Mouse (Mus musculus): ENCODE data around the gene Dgkk. TPM values are rescaled to one million over a fixed set of nuclear protein-coding genes. Genes with fewer than 3 reads are reported as not detected.
"Not testable (repeated sequence)": the region's sequence is repeated elsewhere in the genome, so short reads cannot be mapped to it uniquely, and the experiment has no call there.

The Dgkk gene
- not detected in 2 replicates for polyA plus RNA-seq (2015; fragmentation: Nextera tagmentation; extraction: Ambion mirVana)

- not testable (repeated sequence) for H3K4me1 ChIP-seq (ENCODE audit: insufficient read depth); H3K4me3 ChIP-seq (ENCODE audit: low read depth, low read length); H3K36me3 ChIP-seq (replicated peaks; ENCODE audit: insufficient read depth, low read length); H3K27ac ChIP-seq (ENCODE audit: low read depth); DNase-seq; H3K9ac ChIP-seq (replicated peaks); ATAC-seq; H3K9me3 ChIP-seq (ENCODE audit: low read length)
- 0 out of 2 replicates have a peak, but pooled peaks cover 23% of the 10 kb centered on the region for H3K27me3 ChIP-seq (ENCODE audit: insufficient read depth, low read length)
- 14% methylated on average over 10 of the region's 30 CpGs for WGBS (ENCODE audit: insufficient replicate concordance)
- peak within 1 kb of the TSS; percentile 48 for H3K4me2 ChIP-seq (ENCODE audit: low read depth, low read length)
Observed at GRCm38 (mm10) chrX:6779006-6779405, at the start of gene Dgkk. Dgkk (plus strand) TSS chrX:6779306.

GRCm38 (mm10) chrX:6733998-6734397 lies 45.1 kb upstream of the Dgkk start:
- TF ChIP-seq EP300 (IDR thresholded peaks at IDR 0.05; ENCODE audit: low read depth) (no peak), CTCF (IDR thresholded peaks at IDR 0.05; ENCODE audit: low read depth) (no peak)
- DNase-seq (no peak), ATAC-seq (no peak)
- 57% methylated on average over 3 of the region's 3 CpGs for WGBS (ENCODE audit: insufficient replicate concordance)
- no peak overlapping the region for H3K27ac ChIP-seq (ENCODE audit: low read depth)
- no peak overlapping the region for H3K4me2 ChIP-seq (ENCODE audit: low read depth, low read length)
- no peaks in the 10 kb centered on the region for H3K27me3 ChIP-seq (ENCODE audit: insufficient read depth, low read length)
- H3K4me3 ChIP-seq (ENCODE audit: low read depth, low read length): no peak overlapping the region
- no peaks in the 10 kb centered on the region for H3K36me3 ChIP-seq (replicated peaks; ENCODE audit: insufficient read depth, low read length)
- H3K9me3 ChIP-seq (ENCODE audit: low read length): no peaks in the 10 kb centered on the region
- H3K4me1 ChIP-seq (ENCODE audit: insufficient read depth): no peaks in the 10 kb centered on the region
- H3K9ac ChIP-seq (replicated peaks): no peak overlapping the region

DNA sequence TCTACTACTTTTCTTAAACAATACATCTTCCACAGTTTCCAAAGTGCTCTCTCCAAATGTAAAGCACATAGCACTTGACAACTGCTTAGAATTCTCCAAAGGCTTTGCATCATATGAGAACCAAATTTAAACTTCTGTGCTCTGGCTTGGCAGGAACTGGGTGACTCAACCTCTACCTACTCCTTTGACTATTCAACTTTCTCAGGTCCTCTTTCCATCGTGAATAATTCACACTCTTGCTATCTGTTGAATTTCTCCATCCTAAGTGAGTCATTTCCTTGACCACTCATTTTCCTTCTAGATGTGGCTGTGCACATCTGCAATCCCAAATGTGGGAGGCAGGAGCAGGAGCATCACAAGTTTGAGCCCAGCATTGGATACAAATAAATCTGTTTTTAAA lies 28.4 kb upstream of the Dgkk start:
- Histone ChIP-seq H3K4me3 (ENCODE audit: low read depth, low read length) (no peak overlapping the region), H3K4me1 (ENCODE audit: insufficient read depth) (no peaks in the 10 kb centered on the region), H3K4me2 (ENCODE audit: low read depth, low read length) (no peak overlapping the region), H3K9ac (replicated peaks) (no peak overlapping the region), H3K9me3 (ENCODE audit: low read length) (no peaks in the 10 kb centered on the region), H3K27ac (ENCODE audit: low read depth) (no peak overlapping the region), H3K27me3 (ENCODE audit: insufficient read depth, low read length) (no peaks in the 10 kb centered on the region), H3K36me3 (replicated peaks; ENCODE audit: insufficient read depth, low read length) (no peaks in the 10 kb centered on the region)
- DNase-seq (no peak), ATAC-seq (no peak)
- WGBS (ENCODE audit: insufficient replicate concordance): 33% methylated on average over 1 of the region's 1 CpGs
- TF ChIP-seq EP300 (IDR thresholded peaks at IDR 0.05; ENCODE audit: low read depth) (no peak), CTCF (IDR thresholded peaks at IDR 0.05; ENCODE audit: low read depth) (no peak)

DNA sequence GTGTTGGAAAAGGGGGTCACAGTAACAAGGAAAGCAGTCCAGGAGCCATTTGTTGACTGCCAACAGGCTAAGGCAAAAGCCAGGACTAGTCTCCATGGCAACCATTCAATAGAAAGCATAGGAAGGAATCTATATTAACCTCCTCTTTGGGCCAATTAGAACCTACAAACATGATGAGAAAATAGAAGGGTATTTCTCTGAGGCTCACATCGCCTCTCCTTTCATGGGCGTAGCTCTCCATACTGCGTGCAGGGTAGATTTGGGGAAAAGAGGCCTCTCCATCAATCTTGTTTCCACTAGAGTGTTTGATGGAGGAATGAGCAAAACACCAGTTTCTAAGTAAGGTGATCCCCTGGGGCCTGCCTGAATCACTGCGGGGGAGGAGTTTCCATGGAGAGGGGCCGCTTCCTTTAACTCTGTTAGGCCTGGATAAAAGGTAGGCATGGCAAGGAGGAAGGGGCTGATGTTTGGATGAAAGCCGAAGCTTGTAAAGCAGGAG lies 27.5 kb upstream of the Dgkk start:
- no peak for DNase-seq
- Histone ChIP-seq H3K27ac (ENCODE audit: low read depth) (no peak overlapping the region), H3K4me3 (ENCODE audit: low read depth, low read length) (no peak overlapping the region), H3K9me3 (ENCODE audit: low read length) (no peaks in the 10 kb centered on the region), H3K36me3 (replicated peaks; ENCODE audit: insufficient read depth, low read length) (no peaks in the 10 kb centered on the region), H3K4me2 (ENCODE audit: low read depth, low read length) (no peak overlapping the region), H3K27me3 (ENCODE audit: insufficient read depth, low read length) (no peaks in the 10 kb centered on the region), H3K9ac (replicated peaks) (no peak overlapping the region), H3K4me1 (ENCODE audit: insufficient read depth) (no peaks in the 10 kb centered on the region)
- TF ChIP-seq EP300 (IDR thresholded peaks at IDR 0.05; ENCODE audit: low read depth) (no peak), CTCF (IDR thresholded peaks at IDR 0.05; ENCODE audit: low read depth) (no peak)
- no peak for ATAC-seq
- WGBS (ENCODE audit: insufficient replicate concordance): 52% methylated on average over 6 of the region's 6 CpGs

DNA sequence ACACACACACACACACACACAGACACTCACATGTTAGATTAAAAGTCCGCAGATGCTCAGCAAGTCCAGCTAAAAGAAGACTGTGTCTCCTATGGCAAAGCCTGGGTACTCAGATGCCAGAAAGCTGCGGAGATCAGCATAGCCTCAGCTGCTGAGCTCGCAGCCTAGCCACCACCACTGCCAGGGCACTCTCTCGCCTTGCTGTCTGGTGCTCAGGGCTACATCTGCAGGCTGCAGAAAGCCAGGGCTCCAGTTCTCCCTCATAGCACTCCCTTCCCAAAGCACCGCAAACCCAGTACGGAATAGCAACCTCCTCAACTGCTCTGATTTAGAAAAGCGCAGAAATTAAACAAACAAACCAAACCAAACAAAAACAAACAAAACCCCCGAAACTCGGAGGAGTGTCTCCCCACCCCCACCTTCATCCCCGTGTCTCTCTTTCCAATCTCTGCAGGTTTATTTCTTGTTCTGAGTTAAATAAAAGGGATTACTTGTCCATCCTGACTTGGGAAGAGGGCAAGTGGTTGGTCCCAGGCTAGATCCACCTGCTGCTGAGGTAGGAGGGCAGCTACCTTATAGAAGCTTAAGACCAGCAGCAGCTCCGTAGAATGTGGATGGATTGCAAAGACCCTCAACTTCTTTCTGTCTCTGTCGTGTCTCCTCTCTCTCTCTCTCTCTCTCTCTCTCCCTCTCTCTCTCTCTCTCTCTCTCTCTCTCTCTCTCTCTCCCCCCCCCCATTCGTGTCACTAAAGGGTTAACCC lies 1.4 kb upstream of the Dgkk start:
- WGBS (ENCODE audit: insufficient replicate concordance): 17% methylated on average over 12 of the region's 13 CpGs
- Histone ChIP-seq H3K4me2 (ENCODE audit: low read depth, low read length) (no peak overlapping the region), H3K9ac (replicated peaks) (no peak overlapping the region)

DNA sequence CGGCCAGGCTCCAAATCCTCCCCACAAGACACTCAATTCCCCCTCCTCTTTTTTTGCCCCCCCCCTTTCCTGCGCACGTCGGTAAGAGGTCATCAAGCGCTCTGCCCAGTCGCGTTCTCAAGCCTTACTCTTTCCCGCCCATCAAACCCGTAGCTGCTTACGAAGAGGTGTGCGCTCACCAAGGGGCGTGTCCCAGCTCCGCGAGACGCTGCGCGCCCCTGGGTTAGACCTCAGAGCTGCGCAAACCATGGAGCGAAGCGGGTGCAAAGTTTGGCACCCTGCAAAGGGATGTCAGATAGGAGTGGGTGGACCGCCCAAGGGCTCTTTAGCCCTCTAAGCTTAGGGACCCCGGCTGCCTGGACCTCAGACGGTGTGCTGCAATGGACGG lies 862 bp upstream of the Dgkk start:
- H3K4me1 ChIP-seq (ENCODE audit: insufficient read depth): no peaks in the 10 kb centered on the region
- WGBS (ENCODE audit: insufficient replicate concordance): 9% methylated on average over 23 of the region's 24 CpGs
- peak; percentile 12 for DNase-seq
- H3K9ac ChIP-seq (replicated peaks): no peak overlapping the region
- no peak overlapping the region for H3K4me3 ChIP-seq (ENCODE audit: low read depth, low read length)
- H3K4me2 ChIP-seq (ENCODE audit: low read depth, low read length): peak overlapping the region; percentile 48
- H3K9me3 ChIP-seq (ENCODE audit: low read length): no peaks in the 10 kb centered on the region
- TF ChIP-seq EP300 (IDR thresholded peaks at IDR 0.05; ENCODE audit: low read depth) (no peak), CTCF (IDR thresholded peaks at IDR 0.05; ENCODE audit: low read depth) (no peak)
- H3K27ac ChIP-seq (ENCODE audit: low read depth): no peak overlapping the region
- no peaks in the 10 kb centered on the region for H3K36me3 ChIP-seq (replicated peaks; ENCODE audit: insufficient read depth, low read length)
- no peak for ATAC-seq
- H3K27me3 ChIP-seq (ENCODE audit: insufficient read depth, low read length): 0 out of 2 replicates have a peak, but pooled peaks cover 23% of the 10 kb centered on the region

More for the DNA sequence above, 1.4 kb upstream of the Dgkk start:
- no peak overlapping the region for H3K27ac ChIP-seq (ENCODE audit: low read depth)
- DNase-seq (no peak), ATAC-seq (no peak)
- TF ChIP-seq CTCF (IDR thresholded peaks at IDR 0.05; ENCODE audit: low read depth) (no peak), EP300 (IDR thresholded peaks at IDR 0.05; ENCODE audit: low read depth) (no peak)
- no peak overlapping the region for H3K4me3 ChIP-seq (ENCODE audit: low read depth, low read length)
- H3K36me3 ChIP-seq (replicated peaks; ENCODE audit: insufficient read depth, low read length): no peaks in the 10 kb centered on the region
- no peaks in the 10 kb centered on the region for H3K9me3 ChIP-seq (ENCODE audit: low read length)
- 0 out of 2 replicates have a peak, but pooled peaks cover 23% of the 10 kb centered on the region for H3K27me3 ChIP-seq (ENCODE audit: insufficient read depth, low read length)
- H3K4me1 ChIP-seq (ENCODE audit: insufficient read depth): no peaks in the 10 kb centered on the region
